Mouse (Mus musculus) right cerebral cortex, postnatal 36 days (tissue): ENCODE data around the gene Fam169b.

Experiments used
- DNase-seq, 2 experiments: peaks; one replicate each; pipeline ENCODE4 v3.0.0; 2022; ENCODE audit warnings: low spot score in 2 of 2, mixed read lengths in 1 of 2

Gene Fam169b

DNA sequence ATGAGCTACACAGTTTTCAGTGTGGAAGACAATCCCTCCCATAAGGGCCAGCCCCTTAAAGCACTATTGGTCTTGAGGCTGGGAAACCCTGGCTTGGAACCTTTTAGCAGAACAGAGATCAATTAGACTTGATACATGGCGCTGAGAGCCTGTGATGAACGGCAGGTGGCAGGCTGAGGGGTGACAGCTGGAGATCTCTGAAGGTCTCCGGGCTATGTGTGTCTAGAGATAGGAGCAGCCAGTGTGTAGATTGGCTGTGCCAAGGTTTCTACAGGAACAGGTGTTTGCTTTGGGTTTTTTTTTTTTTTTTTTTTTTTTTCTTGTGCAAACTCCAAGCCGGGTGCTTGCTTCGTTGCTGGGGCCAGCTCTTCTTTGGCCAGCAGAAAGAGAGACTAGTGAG is 135.0 kb downstream of the Fam169b start:
- no peak for DNase-seq
